Mouse (Mus musculus): Measurements from ENCODE around the gene Gm17490. TPM values are rescaled to one million over a fixed set of nuclear protein-coding genes. Genes with fewer than 3 reads are reported as not detected.

Gene Gm17490
- polyA plus RNA-seq, 1 experiment from 2014 or later = not detected

GRCm38 (mm10) chr2:11642451-11642941, 16.4 kb upstream of the Gm17490 start, which contains the start of gene Il2ra:
Il2ra (plus strand) TSS chr2:11642807.
- no peaks in the 10 kb centered on the region for H3K27me3 ChIP-seq (ENCODE audit: control insufficient read depth, insufficient read depth, low read length)
- H3K9ac ChIP-seq (replicated peaks; ENCODE audit: low read length) = no peak within 1 kb of the TSS
- H3K27ac ChIP-seq (replicated peaks; ENCODE audit: low read depth, low read length) = no peak within 1 kb of the TSS
- DNase-seq (no peak), ATAC-seq (ENCODE audit: low FRiP score, low TSS enrichment) (no peak)
- no peaks in the 10 kb centered on the region for H3K4me1 ChIP-seq (ENCODE audit: control insufficient read depth, insufficient read depth, low read length)
- no peaks in the 10 kb centered on the region for H3K9me3 ChIP-seq (ENCODE audit: control insufficient read depth, low read length)
- 88% methylated on average over 3 of the region's 3 CpGs for WGBS
- no peak within 1 kb of the TSS for H3K4me2 ChIP-seq (ENCODE audit: low read length)
- no peak within 1 kb of the TSS for H3K4me3 ChIP-seq (replicated peaks; ENCODE audit: low read depth, low read length)
- H3K36me3 ChIP-seq (ENCODE audit: control insufficient read depth, insufficient read depth, low read length) = no peaks in the 10 kb centered on the region

DNA sequence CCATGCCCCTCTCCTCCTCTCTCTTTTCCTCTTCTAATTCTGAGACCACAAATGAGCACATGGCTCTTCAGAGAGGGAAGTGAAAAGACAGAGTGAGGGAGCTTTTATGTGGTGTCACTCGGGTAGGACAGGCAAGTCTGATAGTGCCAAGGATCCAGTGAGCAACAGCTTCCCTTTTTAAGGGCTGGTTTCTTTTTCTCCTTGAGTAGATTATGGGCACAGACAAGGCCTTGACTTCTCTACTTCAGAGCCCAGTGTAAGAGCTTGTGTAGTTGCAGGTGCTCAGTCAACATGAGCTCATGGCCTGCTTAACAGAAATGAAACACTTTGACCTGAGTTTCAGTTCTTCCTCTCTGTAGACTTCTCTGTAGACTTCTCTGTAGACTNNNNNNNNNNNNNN, 11.1 kb upstream of the Gm17490 start:
- no peaks in the 10 kb centered on the region for H3K4me1 ChIP-seq (ENCODE audit: control insufficient read depth, insufficient read depth, low read length)
- H3K27ac ChIP-seq (replicated peaks; ENCODE audit: low read depth, low read length) = no peak overlapping the region
- H3K9ac ChIP-seq (replicated peaks; ENCODE audit: low read length) = no peak overlapping the region
- no peak for ATAC-seq (ENCODE audit: low FRiP score, low TSS enrichment)
- DNase-seq = no peak
- H3K36me3 ChIP-seq (ENCODE audit: control insufficient read depth, insufficient read depth, low read length) = no peaks in the 10 kb centered on the region
- no peaks in the 10 kb centered on the region for H3K27me3 ChIP-seq (ENCODE audit: control insufficient read depth, insufficient read depth, low read length)
- no peak overlapping the region for H3K4me3 ChIP-seq (replicated peaks; ENCODE audit: low read depth, low read length)
- 79% methylated on average over 1 of the region's 1 CpGs for WGBS
- H3K4me2 ChIP-seq (ENCODE audit: low read length) = no peak overlapping the region
- H3K9me3 ChIP-seq (ENCODE audit: control insufficient read depth, low read length) = no peaks in the 10 kb centered on the region

DNA sequence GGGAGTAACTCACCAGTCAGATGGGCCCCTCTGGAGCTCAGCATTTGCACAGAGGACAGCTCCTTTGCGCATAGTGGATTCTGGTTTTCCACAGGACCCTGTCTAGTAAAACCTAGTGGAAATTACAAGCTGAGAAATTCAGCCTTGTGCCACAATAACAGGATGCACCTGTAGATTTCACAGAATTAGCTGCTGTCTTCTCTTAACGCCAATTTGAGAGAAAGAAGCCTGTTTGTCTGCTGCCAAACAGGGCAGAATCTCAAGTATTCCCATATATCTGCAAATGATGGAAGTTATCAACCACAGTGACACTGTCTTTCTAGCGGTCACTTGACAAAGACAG, 10.0 kb upstream of the Gm17490 start:
- no peaks in the 10 kb centered on the region for H3K4me1 ChIP-seq (ENCODE audit: control insufficient read depth, insufficient read depth, low read length)
- H3K4me2 ChIP-seq (ENCODE audit: low read length) = no peak overlapping the region
- DNase-seq = no peak
- WGBS = 76% methylated on average over 3 of the region's 3 CpGs
- no peaks in the 10 kb centered on the region for H3K36me3 ChIP-seq (ENCODE audit: control insufficient read depth, insufficient read depth, low read length)
- no peaks in the 10 kb centered on the region for H3K27me3 ChIP-seq (ENCODE audit: control insufficient read depth, insufficient read depth, low read length)
- H3K27ac ChIP-seq (replicated peaks; ENCODE audit: low read depth, low read length) = no peak overlapping the region
- H3K4me3 ChIP-seq (replicated peaks; ENCODE audit: low read depth, low read length) = no peak overlapping the region
- H3K9ac ChIP-seq (replicated peaks; ENCODE audit: low read length) = no peak overlapping the region
- ATAC-seq (ENCODE audit: low FRiP score, low TSS enrichment) = no peak
- H3K9me3 ChIP-seq (ENCODE audit: control insufficient read depth, low read length) = no peaks in the 10 kb centered on the region

DNA sequence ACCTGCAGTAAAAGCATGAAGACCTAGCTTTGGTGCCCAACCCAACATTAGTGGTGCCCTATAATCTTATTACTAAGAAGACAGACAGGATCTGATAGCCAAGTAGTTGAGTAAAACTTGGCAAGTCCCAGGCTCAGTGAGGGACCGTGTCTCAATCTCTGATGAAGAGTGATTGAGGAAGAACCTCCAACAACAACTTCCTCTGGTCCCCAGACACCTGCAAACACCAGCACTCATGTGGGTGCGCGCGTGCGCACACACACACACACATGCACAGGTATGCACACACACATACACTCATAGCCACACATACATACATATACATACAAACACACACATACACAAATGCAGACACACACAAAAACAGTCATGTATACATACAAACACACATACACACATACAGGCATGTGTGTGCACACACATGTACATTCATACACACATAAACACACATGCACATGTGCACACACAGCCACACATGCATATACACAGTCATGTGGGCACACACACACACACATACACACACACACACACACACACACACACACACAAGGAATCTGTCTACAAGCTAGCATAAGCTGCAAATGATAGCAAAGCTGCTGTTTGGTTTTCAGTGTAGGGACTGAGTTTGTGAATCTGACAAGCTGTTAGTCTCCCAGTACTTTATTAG, 9.5 kb upstream of the Gm17490 start:
- no peaks in the 10 kb centered on the region for H3K27me3 ChIP-seq (ENCODE audit: control insufficient read depth, insufficient read depth, low read length)
- H3K36me3 ChIP-seq (ENCODE audit: control insufficient read depth, insufficient read depth, low read length) = no peaks in the 10 kb centered on the region
- no peak overlapping the region for H3K27ac ChIP-seq (replicated peaks; ENCODE audit: low read depth, low read length)
- H3K4me1 ChIP-seq (ENCODE audit: control insufficient read depth, insufficient read depth, low read length) = no peaks in the 10 kb centered on the region
- WGBS = 93% methylated on average over 5 of the region's 5 CpGs
- DNase-seq = no peak
- no peak for ATAC-seq (ENCODE audit: low FRiP score, low TSS enrichment)
- H3K4me3 ChIP-seq (replicated peaks; ENCODE audit: low read depth, low read length) = no peak overlapping the region
- no peak overlapping the region for H3K9ac ChIP-seq (replicated peaks; ENCODE audit: low read length)
- H3K4me2 ChIP-seq (ENCODE audit: low read length) = no peak overlapping the region
- no peaks in the 10 kb centered on the region for H3K9me3 ChIP-seq (ENCODE audit: control insufficient read depth, low read length)

- DNase-seq (no peak), ATAC-seq (ENCODE audit: low FRiP score, low TSS enrichment) (no peak)
- Histone ChIP-seq H3K27ac (replicated peaks; ENCODE audit: low read depth, low read length) (no peak overlapping the region), H3K9ac (replicated peaks; ENCODE audit: low read length) (no peak overlapping the region), H3K4me1 (ENCODE audit: control insufficient read depth, insufficient read depth, low read length) (no peaks in the 10 kb centered on the region), H3K27me3 (ENCODE audit: control insufficient read depth, insufficient read depth, low read length) (no peaks in the 10 kb centered on the region), H3K4me3 (replicated peaks; ENCODE audit: low read depth, low read length) (no peak overlapping the region), H3K4me2 (ENCODE audit: low read length) (no peak overlapping the region), H3K36me3 (ENCODE audit: control insufficient read depth, insufficient read depth, low read length) (no peaks in the 10 kb centered on the region), H3K9me3 (ENCODE audit: control insufficient read depth, low read length) (no peaks in the 10 kb centered on the region)
- WGBS = 86% methylated on average over 6 of the region's 6 CpGs
Observed at GRCm38 (mm10) chr2:11635035-11635434, 9.0 kb upstream of the Gm17490 start.

- Histone ChIP-seq H3K4me1 (ENCODE audit: control insufficient read depth, insufficient read depth, low read length) (no peaks in the 10 kb centered on the region), H3K9me3 (ENCODE audit: control insufficient read depth, low read length) (no peaks in the 10 kb centered on the region), H3K36me3 (ENCODE audit: control insufficient read depth, insufficient read depth, low read length) (no peaks in the 10 kb centered on the region), H3K27ac (replicated peaks; ENCODE audit: low read depth, low read length) (no peak overlapping the region), H3K27me3 (ENCODE audit: control insufficient read depth, insufficient read depth, low read length) (no peaks in the 10 kb centered on the region), H3K4me2 (ENCODE audit: low read length) (no peak overlapping the region), H3K4me3 (replicated peaks; ENCODE audit: low read depth, low read length) (no peak overlapping the region), H3K9ac (replicated peaks; ENCODE audit: low read length) (no peak overlapping the region)
- no peak for ATAC-seq (ENCODE audit: low FRiP score, low TSS enrichment)
- WGBS = 92% methylated on average over 2 of the region's 2 CpGs
- no peak for DNase-seq
Observed at GRCm38 (mm10) chr2:11623726-11624125, 2.3 kb downstream of the Gm17490 start.

GRCm38 (mm10) chr2:11623173-11623572, 2.9 kb downstream of the Gm17490 start:
- no peak overlapping the region for H3K4me3 ChIP-seq (replicated peaks; ENCODE audit: low read depth, low read length)
- H3K27ac ChIP-seq (replicated peaks; ENCODE audit: low read depth, low read length) = no peak overlapping the region
- no peaks in the 10 kb centered on the region for H3K9me3 ChIP-seq (ENCODE audit: control insufficient read depth, low read length)
- no peaks in the 10 kb centered on the region for H3K4me1 ChIP-seq (ENCODE audit: control insufficient read depth, insufficient read depth, low read length)
- ATAC-seq (ENCODE audit: low FRiP score, low TSS enrichment) (no peak), DNase-seq (no peak)
- no peaks in the 10 kb centered on the region for H3K36me3 ChIP-seq (ENCODE audit: control insufficient read depth, insufficient read depth, low read length)
- no peak overlapping the region for H3K4me2 ChIP-seq (ENCODE audit: low read length)
- WGBS = 87% methylated on average over 8 of the region's 8 CpGs
- no peaks in the 10 kb centered on the region for H3K27me3 ChIP-seq (ENCODE audit: control insufficient read depth, insufficient read depth, low read length)
- no peak overlapping the region for H3K9ac ChIP-seq (replicated peaks; ENCODE audit: low read length)

DNA sequence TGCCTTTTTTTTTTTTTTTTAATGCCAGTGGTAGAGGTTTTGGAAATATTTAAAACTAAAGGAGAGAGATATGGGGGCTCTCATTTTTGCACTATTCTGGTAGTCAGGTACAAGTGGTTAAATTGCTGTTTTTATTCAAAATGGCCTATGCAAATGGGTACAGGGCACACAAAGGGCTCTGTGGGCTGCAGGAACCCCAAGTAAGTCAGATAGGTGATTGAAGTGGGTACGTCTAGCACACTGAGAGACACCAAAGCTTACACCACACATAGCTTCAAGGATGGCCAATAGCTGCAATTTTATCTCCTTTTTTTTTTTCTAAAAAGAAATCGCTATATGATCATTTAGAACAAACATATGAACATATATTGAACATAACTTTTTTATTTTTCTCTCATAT, 6.5 kb downstream of the Gm17490 start:
- Histone ChIP-seq H3K36me3 (ENCODE audit: control insufficient read depth, insufficient read depth, low read length) (no peaks in the 10 kb centered on the region), H3K27me3 (ENCODE audit: control insufficient read depth, insufficient read depth, low read length) (no peaks in the 10 kb centered on the region), H3K9me3 (ENCODE audit: control insufficient read depth, low read length) (no peaks in the 10 kb centered on the region), H3K27ac (replicated peaks; ENCODE audit: low read depth, low read length) (no peak overlapping the region), H3K4me1 (ENCODE audit: control insufficient read depth, insufficient read depth, low read length) (no peaks in the 10 kb centered on the region), H3K9ac (replicated peaks; ENCODE audit: low read length) (no peak overlapping the region), H3K4me3 (replicated peaks; ENCODE audit: low read depth, low read length) (no peak overlapping the region), H3K4me2 (ENCODE audit: low read length) (no peak overlapping the region)
- ATAC-seq (ENCODE audit: low FRiP score, low TSS enrichment) (no peak), DNase-seq (no peak)
- 73% methylated on average over 2 of the region's 2 CpGs for WGBS

GRCm38 (mm10) chr2:11616846-11617245, 9.2 kb downstream of the Gm17490 start:
- H3K9ac ChIP-seq (replicated peaks; ENCODE audit: low read length) = no peak overlapping the region
- 92% methylated on average over 9 of the region's 9 CpGs for WGBS
- no peak for ATAC-seq (ENCODE audit: low FRiP score, low TSS enrichment)

More at GRCm38 (mm10) chr2:11616846-11617245, 9.2 kb downstream of the Gm17490 start:
- Histone ChIP-seq H3K4me3 (replicated peaks; ENCODE audit: low read depth, low read length) (no peak overlapping the region), H3K4me2 (ENCODE audit: low read length) (no peak overlapping the region), H3K36me3 (ENCODE audit: control insufficient read depth, insufficient read depth, low read length) (no peaks in the 10 kb centered on the region), H3K4me1 (ENCODE audit: control insufficient read depth, insufficient read depth, low read length) (no peaks in the 10 kb centered on the region), H3K9me3 (ENCODE audit: control insufficient read depth, low read length) (no peaks in the 10 kb centered on the region), H3K27ac (replicated peaks; ENCODE audit: low read depth, low read length) (no peak overlapping the region), H3K27me3 (ENCODE audit: control insufficient read depth, insufficient read depth, low read length) (no peaks in the 10 kb centered on the region)
- DNase-seq = no peak
